Mouse (Mus musculus) mammary gland, adult 2 months (tissue): Measurements from ENCODE around the gene Cabp4. TPM values are rescaled to one million over a fixed set of nuclear protein-coding genes. Genes with fewer than 3 reads are reported as not detected.

ENCODE experiments used
- polyA plus RNA-seq: library from polyadenylated mRNA; depleted of rRNA; stranded (reverse); fragments of >200 nt; gene quantifications from 2 replicates; pipeline ENCODE4 v1.2.3, GENCODE M21; 2012; ENCODE audit warnings: low replicate concordance; rRNA removed

Gene Cabp4
- polyA plus RNA-seq: 1.2 TPM in 2 replicates

DNA sequence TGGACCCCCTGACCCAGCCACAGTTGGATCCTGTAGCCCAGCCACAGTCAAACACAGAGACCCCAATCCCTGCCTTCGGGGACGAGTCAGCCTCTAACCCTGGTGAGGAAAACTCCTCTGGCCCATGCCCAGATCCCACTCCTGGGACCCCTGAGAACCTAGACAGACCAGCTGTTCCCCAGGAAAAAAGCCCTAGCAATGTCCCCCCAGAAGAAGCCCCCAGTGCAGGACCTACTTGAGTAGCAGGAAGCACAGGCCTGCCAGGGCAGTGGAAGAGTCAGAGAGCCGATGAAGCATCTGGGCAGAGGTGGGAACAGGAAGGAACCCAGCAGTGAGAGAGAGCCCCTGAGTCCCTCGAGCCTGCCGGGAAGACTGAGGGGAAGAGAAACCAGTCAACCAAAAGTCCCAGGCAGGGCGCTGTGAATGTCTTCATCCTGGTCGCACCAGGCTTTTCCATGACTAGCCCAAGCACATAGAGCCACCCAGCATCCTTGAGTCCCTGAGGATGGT, at the start of gene Cabp4:
Gene Cabp4, minus strand, starts transcription at position 275 of the 510 bp plus-strand sequence.

DNA sequence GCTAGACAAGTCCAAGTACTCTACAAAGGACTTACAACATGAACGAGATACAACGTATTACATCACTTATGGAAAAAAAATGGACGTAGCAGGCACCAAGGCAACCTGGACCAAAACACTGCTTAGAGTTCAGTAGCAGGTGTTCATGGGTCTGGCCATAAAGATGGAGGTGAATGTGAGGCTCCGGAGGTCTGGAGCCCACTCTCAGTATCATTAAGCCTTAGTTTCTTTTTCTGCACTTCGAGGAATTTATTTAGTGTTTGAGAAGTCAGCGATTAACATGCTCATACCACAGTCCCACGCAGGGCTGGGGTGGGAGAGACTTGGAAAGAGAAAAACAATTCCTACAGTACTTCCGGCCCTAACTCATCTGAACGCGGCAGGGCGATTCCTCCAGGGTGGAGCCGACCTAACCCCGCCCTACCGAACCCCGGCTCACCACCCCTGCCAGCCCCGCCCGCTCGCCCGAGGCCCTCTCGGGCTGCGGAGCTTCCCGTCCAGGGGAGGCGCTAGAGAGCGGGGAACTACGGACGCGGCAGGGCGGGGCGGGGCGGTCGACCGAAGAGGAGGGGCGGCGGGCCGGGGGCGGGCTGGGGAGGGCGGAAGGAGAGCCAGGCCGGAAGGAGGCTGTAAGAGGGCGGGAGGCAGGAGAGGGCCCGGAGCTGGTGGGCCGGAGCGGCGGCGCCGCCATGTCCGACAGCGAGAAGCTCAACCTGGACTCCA, 47.9 kb upstream of the Cabp4 start, which contains the start of gene Ppp1ca:
Gene Ppp1ca, plus strand, starts transcription at position 538 of the 723 bp plus-strand sequence.

DNA sequence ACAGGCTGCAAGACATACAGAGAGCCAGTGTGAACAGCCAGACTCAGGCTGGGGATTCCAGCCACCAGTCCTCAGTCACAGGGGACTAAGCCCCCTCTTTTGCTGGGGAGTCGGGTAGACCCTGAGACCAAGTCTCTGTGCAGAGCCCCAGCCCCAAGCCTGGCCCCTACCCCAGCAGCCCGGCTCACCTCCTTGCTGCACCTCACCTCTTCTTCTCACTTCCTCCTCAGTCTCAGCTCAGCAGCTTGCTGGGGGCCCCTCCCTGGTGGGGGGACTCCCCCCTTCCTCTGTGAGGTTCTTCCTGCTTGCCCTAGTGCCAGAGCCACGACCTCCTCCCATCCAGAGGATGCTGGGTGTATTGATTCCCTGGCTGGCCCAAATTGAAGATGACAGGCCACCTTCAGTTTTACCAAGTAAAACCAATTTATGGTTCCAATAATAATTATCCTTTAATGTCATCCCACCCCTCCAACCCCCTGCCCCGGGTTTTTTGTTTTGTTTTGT, 47.0 kb upstream of the Cabp4 start, which contains the start of gene Tbc1d10c:
Gene Tbc1d10c, minus strand, starts transcription at position 454 of the 504 bp plus-strand sequence.

DNA sequence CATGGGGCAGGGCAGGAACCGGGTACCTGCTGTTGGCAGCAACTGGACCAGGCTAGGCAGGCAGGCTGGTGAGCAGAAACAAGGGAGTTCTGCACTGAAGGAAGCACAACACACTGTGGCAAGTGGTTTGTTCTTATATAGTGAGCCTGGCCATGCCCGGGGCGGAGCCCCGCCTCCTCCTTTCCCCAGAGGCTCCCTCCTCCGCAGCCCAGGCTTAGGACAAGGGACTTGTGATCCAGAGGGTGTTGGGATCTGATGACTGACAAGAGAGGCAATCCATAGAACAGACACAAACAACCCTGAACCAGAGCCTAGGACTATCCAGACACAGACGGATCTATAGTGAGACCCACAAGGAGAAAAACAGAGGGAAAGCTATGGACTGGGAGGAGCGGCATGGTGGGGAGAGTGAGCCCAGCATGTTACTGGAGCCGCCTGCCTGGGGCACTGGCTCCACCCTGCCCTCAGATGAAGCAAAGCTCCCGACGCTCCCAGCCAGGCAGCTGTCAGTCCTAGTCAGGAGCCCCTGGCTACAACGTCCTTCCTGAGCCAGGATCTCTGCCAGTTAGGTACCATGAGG, 31.6 kb upstream of the Cabp4 start, which contains the start of gene Carns1:
Gene Carns1, minus strand, starts transcription at position 112 of the 580 bp plus-strand sequence.

DNA sequence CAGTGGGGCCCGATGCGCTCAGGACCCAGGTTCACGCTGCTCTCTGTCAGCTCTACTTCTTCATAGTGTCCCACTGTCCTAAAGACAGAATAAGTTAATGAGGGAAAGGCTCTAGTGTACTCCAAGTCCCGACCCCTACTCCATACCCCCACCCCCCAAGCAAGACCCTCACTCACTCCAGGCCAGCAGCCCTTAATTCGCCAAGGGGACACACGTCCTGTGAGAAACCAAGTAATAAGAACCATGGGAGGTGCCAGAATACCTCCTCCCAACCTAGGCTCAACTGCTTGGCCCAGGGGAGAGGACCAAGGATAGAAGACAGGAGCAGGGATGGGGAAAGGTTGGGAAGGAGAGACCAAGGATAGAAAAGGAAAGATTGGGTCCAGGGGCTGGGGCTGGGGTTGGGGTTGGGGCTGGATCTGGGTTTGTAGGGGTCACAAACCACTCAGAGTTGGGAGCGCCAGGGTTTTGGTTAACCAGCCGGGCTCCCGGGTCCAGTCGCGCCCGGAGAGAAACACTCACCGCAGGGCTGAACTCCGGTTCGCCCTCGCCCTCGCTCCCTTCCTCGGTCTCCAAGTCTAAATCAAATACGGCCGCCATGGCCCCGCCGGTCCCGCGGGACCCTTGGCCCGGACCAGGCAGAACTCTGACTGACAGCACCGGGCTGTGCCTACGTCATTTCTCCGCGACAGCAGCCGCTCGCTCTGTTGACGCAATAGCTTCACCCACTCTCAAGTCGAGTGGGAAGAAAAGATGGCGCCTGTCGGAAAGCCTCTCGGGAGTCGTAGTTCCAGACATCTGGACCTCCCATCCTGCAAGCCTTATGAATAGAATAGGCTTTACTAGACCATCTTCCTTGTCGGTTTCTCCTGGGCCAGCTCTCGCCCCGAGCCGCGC, 19.1 kb upstream of the Cabp4 start, which contains the start of gene Rps6kb2:
Gene Rps6kb2, minus strand, starts transcription at position 709 of the 897 bp plus-strand sequence.

DNA sequence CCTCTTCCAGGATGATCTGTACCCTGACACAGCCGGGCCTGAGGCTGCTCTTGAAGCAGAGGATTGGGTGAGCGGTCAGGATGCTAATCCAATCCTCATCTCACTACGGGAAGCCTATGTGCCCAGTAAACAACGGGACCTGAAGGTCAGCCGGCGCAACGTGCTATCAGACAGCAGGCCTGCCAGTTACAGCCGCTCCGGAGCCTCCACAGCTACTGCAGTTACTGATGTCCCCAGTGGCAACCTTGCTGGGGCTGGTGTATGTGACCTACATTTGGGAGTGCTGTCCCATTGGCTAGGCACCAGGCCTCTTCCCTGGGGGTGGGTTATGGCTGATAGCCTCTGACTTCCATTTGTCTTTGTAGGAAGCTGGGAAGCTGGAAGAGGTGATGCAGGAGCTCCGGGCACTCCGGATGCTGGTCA, 9.4 kb upstream of the Cabp4 start, which contains the start of gene Ptprcap:
Gene Ptprcap, plus strand, starts transcription at position 373 of the 423 bp plus-strand sequence.

DNA sequence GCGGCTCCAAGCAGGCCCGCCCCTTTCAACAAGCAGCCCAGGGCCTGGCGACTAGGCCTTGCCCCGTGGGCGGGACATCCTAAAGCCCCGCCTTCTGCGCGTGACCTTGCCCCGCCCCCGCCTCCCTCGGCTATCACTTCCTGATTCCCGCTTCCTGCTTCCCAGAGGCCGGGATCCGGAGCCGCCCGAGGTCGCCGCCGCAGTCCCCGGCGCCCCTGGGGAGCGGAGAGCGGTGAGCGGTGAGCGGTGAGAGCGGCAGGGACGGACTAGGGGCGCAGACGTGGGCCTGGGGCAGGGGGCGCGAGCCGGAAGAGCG, 4.6 kb upstream of the Cabp4 start, which contains the start of gene Coro1b:
Gene Coro1b, plus strand, starts transcription at position 129 of the 316 bp plus-strand sequence.

DNA sequence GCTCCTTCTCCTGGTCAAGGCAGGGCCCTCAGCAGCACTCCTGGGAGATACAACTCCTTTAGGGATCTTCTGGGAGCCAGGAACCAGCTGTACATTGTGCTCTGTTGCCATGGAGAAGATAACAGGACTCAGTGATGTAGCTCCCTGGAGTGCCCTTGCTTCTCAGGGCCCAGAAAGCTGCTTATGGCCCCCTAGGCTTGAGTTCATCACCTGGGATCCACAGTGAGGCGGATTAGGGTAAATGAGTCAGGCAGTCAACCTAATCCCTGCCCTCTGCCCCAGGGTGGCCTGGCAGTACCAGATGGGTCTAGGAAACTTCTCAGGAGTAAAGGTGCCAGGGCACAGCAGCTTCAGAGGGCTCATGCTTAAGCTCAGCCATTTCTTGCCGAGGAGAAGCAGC, 4.4 kb downstream of the Cabp4 start, which contains the start of gene Gpr152:
Gene Gpr152, plus strand, starts transcription at position 342 of the 400 bp plus-strand sequence.

DNA sequence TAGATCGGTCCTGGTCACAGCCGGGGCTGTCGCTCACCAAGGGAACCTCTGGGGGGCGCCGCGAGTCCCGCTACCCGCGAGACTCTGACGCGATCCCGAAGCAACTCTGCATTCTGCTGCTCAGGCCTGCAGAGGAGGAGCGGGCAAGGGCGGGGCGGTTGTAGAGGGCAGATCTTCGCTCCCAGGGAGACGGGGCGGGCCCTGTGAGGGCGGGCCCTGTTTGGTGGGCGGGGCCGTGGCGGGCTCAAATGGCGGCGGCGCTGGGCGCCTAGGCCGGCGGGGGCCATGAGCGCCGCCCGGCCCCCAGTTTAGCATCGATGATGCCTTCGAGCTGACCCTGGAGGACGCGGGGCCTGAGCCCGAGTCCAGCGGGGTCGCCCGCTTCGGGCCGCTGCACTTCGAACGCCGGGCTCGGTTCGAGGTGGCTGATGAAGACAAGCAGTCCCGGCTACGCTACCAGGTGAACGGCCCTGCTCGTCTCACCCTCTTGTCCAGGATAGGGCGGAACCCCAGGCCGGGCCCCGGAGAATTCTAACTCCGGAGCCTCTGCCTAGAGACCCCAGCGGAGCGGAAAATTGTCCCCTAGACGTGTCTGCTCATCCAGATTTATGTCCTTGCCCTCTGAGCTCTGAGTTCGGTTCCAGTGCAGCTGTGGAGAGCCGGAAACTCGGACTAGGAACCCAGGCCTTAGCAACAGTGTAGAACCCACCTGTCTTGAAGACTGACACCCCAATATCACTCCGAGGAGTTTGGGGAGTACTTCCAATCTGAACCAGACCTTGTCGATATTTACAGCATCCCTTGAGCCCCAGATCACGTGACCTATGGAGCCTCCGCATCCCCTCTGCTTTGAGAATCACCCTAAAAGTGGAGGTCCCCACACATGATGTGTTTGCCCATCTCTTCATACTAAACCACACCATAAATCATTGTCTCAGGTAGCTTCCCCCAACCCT, 17.8 kb downstream of the Cabp4 start, which contains the start of gene Aip:
Gene Aip, minus strand, starts transcription at position 118 of the 956 bp plus-strand sequence.

DNA sequence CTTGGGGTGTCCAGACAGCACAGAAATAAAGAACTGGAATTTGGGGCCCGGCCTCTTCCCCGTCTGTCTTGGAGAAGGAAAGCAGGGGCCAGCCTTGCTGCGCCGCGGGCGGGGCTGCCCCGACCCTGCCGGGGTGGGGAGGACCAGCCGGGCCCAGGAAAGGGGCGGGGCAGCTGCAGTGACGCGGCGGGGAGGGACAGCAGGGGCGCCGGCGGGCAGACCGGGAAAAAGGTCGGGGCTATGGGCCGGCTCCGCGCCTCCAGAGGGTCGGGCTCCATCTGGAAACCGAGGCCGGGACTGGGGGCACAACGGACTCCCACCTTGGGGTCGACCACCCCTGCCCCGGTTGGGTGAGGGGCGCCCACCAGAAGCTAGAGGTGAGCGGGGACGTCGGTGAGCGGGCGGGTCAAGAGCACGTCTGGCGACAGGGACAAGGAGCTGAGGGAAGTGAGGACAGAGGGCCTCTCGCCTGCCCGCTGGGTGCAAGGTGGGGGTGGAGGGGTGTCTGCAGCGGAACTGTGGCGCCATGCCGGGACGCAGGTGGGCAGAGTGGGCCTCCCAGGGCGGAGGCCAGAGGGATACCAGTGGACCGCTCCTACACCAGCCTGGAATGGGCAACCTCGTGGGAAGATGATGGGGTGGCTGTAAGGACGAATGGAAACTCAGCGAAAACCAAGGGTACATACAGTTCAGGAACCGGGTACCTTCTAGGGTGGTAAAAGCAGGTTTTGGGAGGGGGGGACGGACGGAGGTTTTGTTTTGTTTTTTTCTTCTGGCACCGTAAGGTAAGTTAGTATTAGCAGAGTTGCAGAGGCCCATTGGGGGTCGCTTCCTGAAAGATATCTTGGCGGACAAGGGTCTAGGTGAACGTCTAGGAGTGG, 43.8 kb downstream of the Cabp4 start, which contains the start of gene Pitpnm1:
Gene Pitpnm1, plus strand, starts transcription at position 162 of the 881 bp plus-strand sequence.

DNA sequence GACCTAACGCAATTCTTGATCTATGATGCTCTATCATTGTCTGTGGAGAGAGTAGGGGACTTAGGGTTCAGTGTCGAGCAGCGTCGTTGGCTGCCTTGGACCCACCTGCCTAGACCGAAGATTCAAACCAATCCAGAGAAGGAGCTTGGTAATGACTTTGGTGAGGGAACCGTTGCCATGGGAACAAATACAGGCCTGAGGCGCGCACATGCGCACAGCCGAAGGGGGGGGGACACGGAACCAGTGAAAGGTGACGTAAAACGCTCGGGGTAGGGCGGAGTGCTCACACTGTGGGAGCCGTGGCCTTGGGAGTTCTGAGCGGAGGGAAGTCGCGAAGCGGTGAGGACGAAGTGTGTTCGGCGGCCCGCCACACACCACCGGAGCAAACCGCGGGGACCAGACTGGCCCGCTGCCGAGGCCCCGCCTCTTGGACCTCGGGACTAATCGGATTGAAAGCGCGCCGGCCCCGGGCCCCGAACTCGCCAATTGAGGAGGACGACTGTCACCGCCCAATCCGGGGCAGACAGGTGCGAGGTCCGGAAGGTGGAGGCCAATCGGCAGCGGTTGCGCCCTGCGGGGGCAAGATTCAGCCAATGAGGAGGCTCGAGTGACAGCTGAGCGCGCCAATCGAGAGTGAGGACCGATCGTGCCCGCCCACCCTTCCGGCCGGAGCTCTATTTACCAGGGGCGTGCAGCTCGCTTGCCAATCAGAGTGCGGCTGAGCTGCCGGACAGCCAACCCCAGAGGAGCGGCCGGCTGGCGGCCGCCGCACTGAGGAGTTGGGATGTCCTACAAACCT, 47.0 kb downstream of the Cabp4 start, which contains the start of gene Cdk2ap2:
Gene Cdk2ap2, plus strand, starts transcription at position 541 of the 799 bp plus-strand sequence.

Other genes with a start within 250 kb of the Cabp4 start
- 218 and 220 TPM in 2 replicates for gene Tcirg1, start 236.9 kb downstream of the Cabp4 start, polyA plus RNA-seq
- gene Ndufs8, start 231.3 kb downstream of the Cabp4 start, polyA plus RNA-seq: 276 and 363 TPM in 2 replicates
- 13.0 and 17.1 TPM in 2 replicates for gene Aldh3b1, start 214.2 kb downstream of the Cabp4 start, polyA plus RNA-seq
- 307 and 435 TPM in 2 replicates for gene Unc93b1, start 208.8 kb downstream of the Cabp4 start, polyA plus RNA-seq
- 0.50 and 0.69 TPM in 2 replicates for gene Aldh3b3, start 185.4 kb downstream of the Cabp4 start, polyA plus RNA-seq
- gene Aldh3b2, start 171.7 kb downstream of the Cabp4 start, polyA plus RNA-seq: 22.0 and 22.5 TPM in 2 replicates
- 56.0 and 64.9 TPM in 2 replicates for gene Acy3, start 157.5 kb downstream of the Cabp4 start, polyA plus RNA-seq
- gene Tbx10, start 151.3 kb downstream of the Cabp4 start, polyA plus RNA-seq: not detected in 2 replicates
- 12.2 and 22.8 TPM in 2 replicates for gene Nudt8, start 143.5 kb downstream of the Cabp4 start, polyA plus RNA-seq
- 2.5 and 2.9 TPM in 2 replicates for gene Gm49405, start 143.4 kb downstream of the Cabp4 start, polyA plus RNA-seq
- 6.3 and 13.3 TPM in 2 replicates for gene Doc2g, start 140.7 kb downstream of the Cabp4 start, polyA plus RNA-seq
- gene Ndufv1, start 131.2 kb downstream of the Cabp4 start, polyA plus RNA-seq: 188 and 271 TPM in 2 replicates
- 508 and 632 TPM in 2 replicates for gene Gstp1, start 106.0 kb downstream of the Cabp4 start, polyA plus RNA-seq
- 24.3 and 163 TPM in 2 replicates for gene Gstp2, start 98.0 kb downstream of the Cabp4 start, polyA plus RNA-seq
- gene Gstp3, start 84.5 kb downstream of the Cabp4 start, polyA plus RNA-seq: 14.6 and 23.5 TPM in 2 replicates
- 0.61 TPM in 1 of 2 replicates, not detected in the other for gene Cabp2, start 62.5 kb downstream of the Cabp4 start, polyA plus RNA-seq
- gene Cdk2ap2, start 46.9 kb downstream of the Cabp4 start, polyA plus RNA-seq: 257 and 348 TPM in 2 replicates
- gene Pitpnm1, start 44.0 kb downstream of the Cabp4 start, polyA plus RNA-seq: 157 and 297 TPM in 2 replicates
- gene Aip, start 18.2 kb downstream of the Cabp4 start, polyA plus RNA-seq: 113 and 122 TPM in 2 replicates
- 0.69 and 0.80 TPM in 2 replicates for gene Gpr152, start 4.2 kb downstream of the Cabp4 start, polyA plus RNA-seq
- gene Coro1b, start 4.6 kb upstream of the Cabp4 start, polyA plus RNA-seq: 266 and 387 TPM in 2 replicates
- 183 and 672 TPM in 2 replicates for gene Ptprcap, start 9.6 kb upstream of the Cabp4 start, polyA plus RNA-seq
- gene Rps6kb2, start 19.3 kb upstream of the Cabp4 start, polyA plus RNA-seq: 46.6 and 54.5 TPM in 2 replicates
- gene Carns1, start 31.4 kb upstream of the Cabp4 start, polyA plus RNA-seq: 32.3 and 39.2 TPM in 2 replicates
- 91.7 and 196 TPM in 2 replicates for gene Tbc1d10c, start 47.3 kb upstream of the Cabp4 start, polyA plus RNA-seq
- 586 and 618 TPM in 2 replicates for gene Ppp1ca, start 48.0 kb upstream of the Cabp4 start, polyA plus RNA-seq
- 49.2 and 51.9 TPM in 2 replicates for gene Rad9a, start 57.6 kb upstream of the Cabp4 start, polyA plus RNA-seq
- gene Clcf1, start 70.2 kb upstream of the Cabp4 start, polyA plus RNA-seq: 54.9 and 127 TPM in 2 replicates
- gene AC109138.7, start 70.3 kb upstream of the Cabp4 start, polyA plus RNA-seq: not detected in 2 replicates
- gene Pold4, start 87.9 kb upstream of the Cabp4 start, polyA plus RNA-seq: 207 and 218 TPM in 2 replicates
- gene Ssh3, start 125.1 kb upstream of the Cabp4 start, polyA plus RNA-seq: 116 and 124 TPM in 2 replicates
- 12.7 and 17.2 TPM in 2 replicates for gene Ankrd13d, start 139.1 kb upstream of the Cabp4 start, polyA plus RNA-seq
- 156 and 263 TPM in 2 replicates for gene Grk2, start 162.2 kb upstream of the Cabp4 start, polyA plus RNA-seq